Mouse (Mus musculus) embryonic fibroblast, embryonic 13.5 days (primary cell): ENCODE measurements around the gene Fhit.

Experiments used
- CTCF ChIP-seq: IDR thresholded peaks from 2 replicates; pipeline ENCODE4 v1.5.1; 2011; ENCODE audit warnings: mild to moderate bottlenecking, control low read depth, low read length, moderate library complexity, borderline replicate concordance; ENCODE audit not compliant: insufficient read depth
- POLR2A ChIP-seq: IDR thresholded peaks from 2 replicates; pipeline ENCODE4 v1.6.1; 2011; ENCODE audit warnings: low read depth, mild to moderate bottlenecking, control low read depth, low read length, moderate library complexity

GRCm38 (mm10) chr14:9721917-9722472, 1439.8 kb downstream of the Fhit start:
- no peak for TF ChIP-seq CTCF
- TF ChIP-seq POLR2A: no peak
